Mouse (Mus musculus) E14TG2a.4 (cell line): ENCODE measurements around the gene Pip4k2a.

Experiments
- H3K27me3 ChIP-seq: 2 replicates; pipeline ENCODE4 v1.6.1; 2014; ENCODE audit warnings: low read length, control low read depth; ENCODE audit not compliant: insufficient read depth
- H3K36me3 ChIP-seq: 2 replicates; pipeline ENCODE4 v1.6.1; 2014; ENCODE audit warnings: low read length, control low read depth; ENCODE audit not compliant: insufficient read depth
- H3K4me1 ChIP-seq: replicated peaks from 2 replicates; pipeline ENCODE4 v1.6.1; 2014; ENCODE audit warnings: low read depth, low read length, control low read depth
- H3K4me3 ChIP-seq: replicated peaks from 2 replicates; pipeline ENCODE4 v1.5.1; 2014; ENCODE audit warnings: mild to moderate bottlenecking, low read length
- H3K9me3 ChIP-seq: 2 replicates; pipeline ENCODE4 v1.6.1; 2014; ENCODE audit warnings: low read length, control low read depth
- CTCF ChIP-seq: conservative IDR thresholded peaks from 2 replicates; pipeline ENCODE4 v1.5.1; 2014; ENCODE audit warnings: low read length
- NANOG ChIP-seq: IDR thresholded peaks from 2 replicates; pipeline ENCODE4 v1.6.1; 2014; ENCODE audit warnings: borderline replicate concordance, low read length, mixed read lengths
- POU5F1 ChIP-seq: IDR thresholded peaks from 2 replicates; pipeline ENCODE4 v1.6.1; 2014; ENCODE audit warnings: low read length, borderline replicate concordance

The Pip4k2a gene

GRCm38 (mm10) chr2:18815336-18815965 is 182.5 kb downstream of the Pip4k2a start:
- TF ChIP-seq NANOG: no peak
- TF ChIP-seq POU5F1: no peak
- no peak for TF ChIP-seq CTCF
- Histone ChIP-seq H3K4me1 (no peaks in the 10 kb centered on the region), H3K36me3 (no peaks in the 10 kb centered on the region), H3K27me3 (peaks cover 5% of the 10 kb centered on the region; the same call in 1 of the 2 replicates), H3K4me3 (no peak overlapping the region), H3K9me3 (no peaks in the 10 kb centered on the region)

GRCm38 (mm10) chr2:18814447-18814804 is 183.5 kb downstream of the Pip4k2a start:
- TF ChIP-seq NANOG: no peak
- TF ChIP-seq POU5F1: no peak
- TF ChIP-seq CTCF: no peak
- Histone ChIP-seq H3K27me3 (peaks cover 5% of the 10 kb centered on the region; the same call in 1 of the 2 replicates), H3K36me3 (no peaks in the 10 kb centered on the region), H3K4me1 (no peaks in the 10 kb centered on the region), H3K9me3 (no peaks in the 10 kb centered on the region), H3K4me3 (no peak overlapping the region)

- Histone ChIP-seq H3K27me3 (peaks cover 5% of the 10 kb centered on the region; the same call in 1 of the 2 replicates), H3K9me3 (no peaks in the 10 kb centered on the region), H3K4me1 (no peaks in the 10 kb centered on the region), H3K4me3 (no peak overlapping the region), H3K36me3 (no peaks in the 10 kb centered on the region)
- no peak for TF ChIP-seq POU5F1
- no peak for TF ChIP-seq CTCF
Observed at GRCm38 (mm10) chr2:18813683-18814446, 184.1 kb downstream of the Pip4k2a start.

DNA sequence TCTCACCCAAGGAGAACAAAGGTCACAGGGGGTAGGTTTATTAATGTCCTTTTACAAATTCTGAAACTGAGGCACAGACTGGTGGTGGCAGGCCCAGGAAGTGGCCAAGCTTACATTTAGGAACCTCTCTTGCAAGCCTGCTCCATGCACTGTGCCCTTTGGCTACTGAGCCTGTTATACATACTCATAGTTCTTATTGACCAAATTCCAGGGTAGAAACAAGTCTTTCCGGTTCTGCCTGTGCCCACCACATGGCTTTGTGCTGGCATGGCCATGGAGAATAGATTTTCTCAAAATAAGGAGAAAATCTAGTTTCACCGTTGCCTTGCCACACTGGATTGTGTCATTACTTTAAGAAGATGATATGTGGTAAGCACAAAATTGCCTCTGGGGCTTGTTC is 190.0 kb downstream of the Pip4k2a start:
- Histone ChIP-seq H3K27me3 (peaks cover 12% of the 10 kb centered on the region), H3K4me1 (no peaks in the 10 kb centered on the region), H3K9me3 (no peaks in the 10 kb centered on the region), H3K36me3 (no peaks in the 10 kb centered on the region), H3K4me3 (no peak overlapping the region)
- no peak for TF ChIP-seq POU5F1
- TF ChIP-seq NANOG: no peak
- TF ChIP-seq CTCF: no peak

- H3K9me3 ChIP-seq: no peaks in the 10 kb centered on the region
- H3K27me3 ChIP-seq: peaks cover 70% of the 10 kb centered on the region
- peak overlapping the region; percentile 51 for H3K4me3 ChIP-seq
- peaks cover 27% of the 10 kb centered on the region for H3K4me1 ChIP-seq
- H3K36me3 ChIP-seq: no peaks in the 10 kb centered on the region
- no peak for TF ChIP-seq CTCF
Observed at GRCm38 (mm10) chr2:18801281-18801862, 196.6 kb downstream of the Pip4k2a start.

DNA sequence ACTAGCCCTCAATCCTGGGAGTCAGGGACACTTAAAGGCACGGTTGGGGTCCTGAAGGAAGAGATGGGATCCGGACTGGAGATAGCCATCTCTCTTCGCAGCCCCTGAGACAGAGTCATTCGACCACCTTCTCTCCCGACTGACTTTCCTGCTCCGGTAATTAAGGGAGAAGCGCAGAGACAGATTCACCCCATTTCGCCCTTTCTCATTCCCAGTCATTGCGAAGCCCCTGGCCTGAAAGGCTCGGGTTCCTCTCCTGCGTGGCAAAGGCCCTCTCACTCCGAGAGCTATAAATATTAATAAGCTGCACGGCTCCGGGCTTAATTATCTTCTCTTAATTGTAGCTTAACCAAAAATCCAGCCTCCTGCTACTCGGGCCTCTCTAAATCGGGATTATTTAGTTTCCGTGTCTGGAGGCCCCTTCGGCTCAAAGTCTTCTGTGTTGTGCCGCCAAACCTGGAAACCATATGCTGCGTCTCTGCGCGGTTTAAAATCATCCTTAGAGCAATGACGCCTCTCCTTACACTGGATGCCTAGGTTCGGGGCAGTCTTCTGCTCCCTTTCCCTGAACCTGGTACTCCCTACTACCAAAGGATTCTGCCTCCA is 197.2 kb downstream of the Pip4k2a start:
- TF ChIP-seq CTCF: no peak
- TF ChIP-seq NANOG: no peak
- no peak for TF ChIP-seq POU5F1
- Histone ChIP-seq H3K9me3 (no peaks in the 10 kb centered on the region), H3K4me3 (peak overlapping the region; percentile 70), H3K4me1 (peaks cover 27% of the 10 kb centered on the region), H3K27me3 (peaks cover 71% of the 10 kb centered on the region), H3K36me3 (no peaks in the 10 kb centered on the region)

- TF ChIP-seq NANOG (no peak), CTCF (no peak), POU5F1 (no peak)
- Histone ChIP-seq H3K27me3 (peaks cover 73% of the 10 kb centered on the region), H3K4me3 (peak overlapping the region; percentile 70), H3K36me3 (no peaks in the 10 kb centered on the region), H3K4me1 (peaks cover 27% of the 10 kb centered on the region), H3K9me3 (no peaks in the 10 kb centered on the region)
Observed at GRCm38 (mm10) chr2:18799966-18800645, 197.8 kb downstream of the Pip4k2a start.
